Mouse (Mus musculus): ENCODE data around the gene Ccdc174.
A peak's percentile ranks its signal among the peaks of the same experiment; 100 is the strongest.
"Not testable (repeated sequence)": the region's sequence is repeated elsewhere in the genome, so short reads cannot be mapped to it uniquely, and the experiment has no call there.

Ccdc174 gene

DNA sequence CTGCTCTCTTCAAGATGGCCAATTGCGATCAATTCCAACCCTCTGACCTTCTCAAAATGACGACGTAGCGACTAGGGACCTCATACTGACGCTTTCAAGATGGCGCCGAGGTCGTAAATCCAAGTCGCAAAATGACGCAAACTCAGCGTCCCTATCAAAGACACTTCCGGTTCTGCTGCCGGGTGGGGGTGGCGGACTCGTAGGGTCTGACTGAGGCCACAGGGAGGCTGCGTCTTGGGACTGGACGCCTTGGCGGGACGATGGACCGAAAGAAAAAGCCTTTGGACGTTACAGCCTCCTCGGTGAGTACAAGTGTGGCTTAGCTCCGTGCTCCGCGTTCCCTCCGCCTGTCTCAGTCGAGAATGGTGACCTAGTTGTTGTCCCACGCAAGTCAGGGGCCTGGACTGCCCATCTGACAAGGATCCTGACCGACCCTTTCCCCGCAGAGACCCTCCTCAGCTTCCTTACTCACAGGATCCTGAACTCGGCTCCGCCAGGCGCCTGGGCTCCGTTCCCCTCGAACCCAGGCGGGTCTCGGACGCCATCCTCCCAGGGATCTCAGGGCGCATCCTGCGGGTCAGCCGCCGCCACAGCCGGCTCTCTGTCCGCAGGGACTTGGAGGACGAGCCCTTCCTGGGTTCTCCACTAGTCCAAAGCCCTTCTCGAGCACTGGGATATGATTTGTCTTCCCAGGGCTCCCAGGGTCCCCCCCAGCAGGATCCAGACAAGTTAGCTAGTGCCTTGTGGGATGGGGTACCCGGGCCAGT is at the start of gene Ccdc174:
TSS of gene Ccdc174 (plus strand) at position 169 of the 767 bp plus-strand sequence.
- peak; percentile 99 for DNase-seq

DNA sequence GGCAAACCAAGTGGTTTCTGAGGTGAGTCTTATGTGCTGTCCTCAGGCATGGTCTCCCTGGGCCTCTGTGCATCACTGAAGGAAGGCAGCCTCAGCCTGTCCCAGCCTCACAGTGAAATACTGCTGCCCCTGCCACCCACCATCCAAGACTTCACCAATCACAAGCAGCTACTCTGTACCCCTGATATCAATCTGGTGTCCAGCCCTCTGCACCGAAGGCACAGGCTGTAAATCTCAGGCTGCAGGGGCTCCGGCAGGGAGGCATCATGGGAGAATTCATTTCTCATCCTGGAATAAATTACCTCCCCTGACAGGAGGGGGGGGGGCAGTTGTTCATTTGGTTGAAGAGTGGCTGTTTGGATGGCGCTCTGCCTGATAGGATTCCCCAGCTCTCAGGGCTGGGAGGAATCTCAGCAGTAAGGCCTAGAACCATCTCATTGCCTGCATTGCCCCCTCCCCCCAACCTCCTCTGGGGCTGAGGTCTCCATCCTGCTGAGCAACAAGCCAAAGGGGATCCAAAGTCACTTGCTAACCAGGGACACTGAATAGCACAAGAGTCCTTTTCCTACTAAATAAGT is 44.9 kb upstream of the Ccdc174 start:
- peak; percentile 43 for DNase-seq

DNA sequence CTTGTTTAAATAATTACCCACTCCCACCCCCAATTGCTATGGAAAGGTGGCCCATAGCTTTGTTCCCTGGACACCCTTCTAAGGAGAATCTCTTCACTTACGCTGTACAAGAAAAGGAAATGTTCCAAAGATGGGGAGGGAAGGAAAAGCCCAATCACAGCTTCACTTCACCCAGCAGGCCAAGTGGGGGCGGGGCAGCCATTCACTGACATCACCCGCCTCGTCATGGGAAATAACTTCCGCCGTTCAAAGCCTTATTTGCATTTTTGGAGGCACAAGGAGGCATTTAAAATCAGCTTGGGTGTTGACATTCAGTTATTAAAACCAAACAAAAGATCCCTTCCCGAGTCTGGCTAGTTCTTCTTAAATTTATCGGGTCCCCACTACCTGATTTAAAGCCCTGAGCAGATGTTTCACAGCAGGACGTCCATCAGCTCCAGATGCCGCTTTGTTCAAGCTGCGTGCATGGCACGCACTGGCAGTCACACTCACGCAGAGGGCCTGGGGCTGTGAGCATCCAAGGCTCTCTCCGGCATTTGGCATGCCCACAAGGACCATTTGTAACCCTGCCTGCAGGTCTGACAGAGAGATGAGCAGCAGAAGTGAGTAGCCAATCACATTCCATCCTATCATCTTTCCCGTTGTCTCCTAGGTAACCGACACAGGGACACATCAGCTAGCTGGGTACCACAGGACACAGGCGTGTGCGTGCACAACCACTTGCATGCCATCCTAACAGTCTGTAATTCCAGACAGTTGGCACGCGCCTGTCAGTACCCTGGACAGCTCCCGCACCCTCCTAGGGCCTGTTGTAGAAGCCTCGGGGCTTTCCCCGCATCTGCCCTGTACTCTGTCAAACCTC is 38.6 kb upstream of the Ccdc174 start:
- DNase-seq, result peak; percentile 86

DNA sequence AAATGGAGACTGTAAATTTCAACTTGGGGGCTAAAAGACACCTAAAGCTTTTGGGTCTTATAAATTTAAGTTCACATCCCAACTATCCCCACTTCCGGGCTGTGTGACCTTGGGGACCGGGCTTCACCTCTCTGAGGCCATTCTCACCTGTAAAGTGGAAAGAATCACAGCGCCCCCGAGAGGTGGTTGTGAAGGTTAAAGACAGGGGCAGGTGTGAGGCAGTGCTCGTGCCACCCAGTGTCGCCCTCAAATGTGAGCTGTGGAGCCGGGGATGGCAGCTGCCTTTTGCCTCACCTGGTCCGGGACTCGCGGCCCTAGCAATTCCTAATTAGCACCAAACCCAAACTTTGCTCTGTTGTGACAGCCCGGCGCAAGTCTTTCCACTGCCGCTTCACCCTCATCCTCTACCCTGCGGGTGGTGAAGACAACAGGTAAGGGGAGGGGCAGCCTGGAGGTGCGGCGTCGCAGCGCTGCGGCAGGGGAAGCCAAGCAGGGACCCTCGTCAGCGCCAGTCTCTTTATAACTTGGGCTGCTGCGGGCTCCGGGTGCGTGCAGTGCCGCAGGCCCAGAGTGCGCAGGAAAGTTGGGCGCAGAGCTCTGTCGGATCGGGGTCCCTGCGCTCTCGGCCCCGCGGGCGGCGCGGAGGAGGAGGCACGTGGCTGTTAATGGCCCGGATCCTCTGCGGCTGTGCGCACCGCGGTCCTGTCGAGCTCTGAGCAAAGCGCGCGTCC is 34.8 kb upstream of the Ccdc174 start:
- peak; percentile 44 for DNase-seq

DNA sequence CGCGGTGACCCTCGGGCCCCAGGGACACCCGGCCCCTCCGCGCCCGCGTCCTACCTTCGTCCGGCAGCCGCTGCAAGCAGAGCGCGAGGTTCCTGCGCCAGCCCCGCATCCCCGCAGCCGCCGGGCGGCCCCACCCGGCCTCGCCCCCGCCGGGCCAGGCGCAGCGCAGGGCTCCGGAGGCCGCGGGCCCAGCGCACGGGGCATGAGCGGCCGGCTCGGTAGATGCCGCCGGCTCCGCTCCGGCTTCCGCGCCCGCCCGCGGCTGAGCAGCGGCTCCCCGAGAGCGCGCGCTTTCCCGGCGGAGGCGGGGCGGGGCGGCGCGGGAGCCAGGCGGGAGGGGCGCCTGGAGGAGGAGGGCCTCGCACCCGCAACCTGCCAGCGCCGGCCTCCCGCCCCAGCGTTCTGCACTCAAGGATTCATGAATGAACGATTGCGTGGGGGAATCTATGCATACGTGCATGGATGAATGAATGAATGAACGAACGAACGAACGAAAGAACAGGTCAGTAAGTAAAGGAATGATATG is 34.2 kb upstream of the Ccdc174 start:
- DNase-seq, result peak; percentile 50

DNA sequence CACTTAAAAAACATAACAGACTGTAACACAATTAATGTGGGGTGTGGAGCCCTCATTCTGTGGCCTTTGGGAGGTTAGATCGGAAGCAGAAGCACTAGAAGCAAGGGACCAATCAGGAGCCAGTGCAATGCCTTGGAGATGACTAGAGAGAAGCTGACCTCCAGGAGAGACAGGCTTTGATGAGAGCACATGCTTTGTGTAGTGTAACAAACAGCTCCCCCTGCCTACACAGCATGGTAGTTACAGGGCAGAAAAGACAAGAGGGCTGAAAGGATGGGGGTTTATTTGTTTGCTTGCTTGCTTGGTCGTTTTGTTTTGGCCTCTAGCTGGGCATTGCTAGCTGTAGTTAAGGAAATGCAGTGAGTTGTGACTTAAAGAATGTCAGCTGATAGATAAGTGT is 25.3 kb upstream of the Ccdc174 start:
- peak; percentile 74 for DNase-seq

DNA sequence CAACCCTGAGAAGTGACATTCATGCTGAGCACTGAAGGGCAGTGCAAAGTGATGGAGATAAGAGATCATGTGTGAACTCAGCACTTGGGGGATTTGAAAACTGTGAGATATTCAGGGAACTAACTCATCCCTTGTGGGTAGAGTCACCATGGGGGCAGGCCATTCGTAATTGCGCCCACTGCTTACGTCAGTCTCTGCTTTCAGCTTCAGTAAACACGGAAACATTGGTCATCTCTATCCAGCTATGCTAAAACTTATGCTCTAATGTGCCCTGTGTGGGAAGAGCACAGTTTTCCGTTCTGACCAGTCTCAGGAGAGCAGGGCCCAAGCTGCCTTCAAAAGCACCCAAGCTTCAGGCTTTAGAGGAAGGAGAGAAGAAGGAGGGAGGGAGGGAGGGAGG is 19.5 kb upstream of the Ccdc174 start:
- no peak for DNase-seq

DNA sequence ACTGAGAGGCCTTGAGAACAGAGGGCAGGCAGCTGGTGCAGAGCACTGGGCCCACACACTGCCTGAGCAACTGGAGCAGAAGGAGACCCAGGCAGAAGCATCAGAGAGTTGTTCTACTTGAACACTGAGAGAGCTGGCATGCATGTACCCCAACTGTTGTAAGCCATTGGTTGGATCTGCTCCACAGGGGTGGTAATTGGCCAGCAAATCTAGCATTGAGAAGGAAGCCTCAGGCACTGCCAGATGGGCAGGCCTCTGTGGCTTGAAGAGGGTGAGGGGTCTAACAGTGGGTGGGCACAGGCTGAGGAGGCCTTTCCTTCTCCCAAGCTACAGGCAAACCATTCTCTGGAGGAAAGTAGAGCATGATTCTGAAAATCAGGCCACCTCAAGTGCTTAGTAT is 15.0 kb upstream of the Ccdc174 start:
- no peak for DNase-seq

DNA sequence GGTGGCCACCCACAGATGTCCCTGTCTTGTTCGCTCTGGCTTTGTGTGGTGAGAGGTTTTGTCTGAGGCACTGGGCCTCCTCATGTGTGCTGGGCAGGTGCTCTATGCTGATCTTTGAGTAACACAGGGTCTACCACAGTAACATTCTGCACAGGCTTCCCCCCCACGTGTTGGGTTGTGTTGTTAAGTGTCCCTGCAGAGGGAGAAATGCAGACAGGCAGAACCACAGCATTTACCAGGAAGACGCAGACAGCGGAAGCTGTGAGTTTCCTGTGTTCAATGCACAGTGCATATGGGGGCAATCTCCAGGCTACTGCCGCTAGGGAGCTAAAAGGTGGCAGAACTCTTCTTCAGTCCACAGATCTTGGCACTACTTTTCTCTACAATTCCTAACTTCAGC is 13.3 kb upstream of the Ccdc174 start:
- no peak for DNase-seq

DNA sequence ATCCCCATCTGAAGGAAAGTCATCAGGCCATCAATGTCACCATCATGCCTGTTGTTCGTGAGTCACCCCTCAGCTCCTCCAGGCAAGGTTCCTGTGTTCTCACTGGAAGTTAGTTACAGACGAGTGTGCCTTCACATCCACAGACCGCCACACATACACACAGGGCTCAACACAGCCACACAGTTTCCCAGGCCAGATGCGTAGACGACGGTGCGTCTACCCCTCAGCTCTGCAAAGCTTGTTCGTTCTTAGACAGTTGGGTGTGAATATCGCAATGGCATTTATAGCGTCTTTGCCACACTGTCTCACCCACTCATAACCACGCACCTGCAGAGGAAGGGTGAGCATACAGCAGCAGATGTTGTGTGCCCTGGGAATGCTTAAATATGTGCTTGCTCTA is 12.3 kb upstream of the Ccdc174 start:
- no peak for DNase-seq

DNA sequence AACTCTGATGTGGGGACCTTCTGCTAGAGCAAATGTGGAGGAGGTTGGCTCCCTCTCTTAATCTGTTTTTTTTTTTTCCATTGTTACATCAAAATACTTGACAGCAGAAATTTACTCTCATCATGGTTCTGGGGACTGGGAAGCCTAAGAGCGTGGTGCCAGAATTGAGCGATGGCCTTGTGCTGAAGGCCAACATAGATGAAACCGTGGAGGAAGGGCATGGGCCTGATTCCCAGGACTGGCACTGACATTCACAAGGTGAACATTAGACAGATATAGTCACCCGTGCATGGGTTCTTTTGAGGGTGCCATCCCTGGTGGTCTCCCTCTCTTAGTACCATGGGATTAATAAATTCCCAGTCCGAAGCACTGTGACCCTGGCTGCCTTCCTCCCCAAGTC is 9.8 kb upstream of the Ccdc174 start:
- DNase-seq, result no peak

DNA sequence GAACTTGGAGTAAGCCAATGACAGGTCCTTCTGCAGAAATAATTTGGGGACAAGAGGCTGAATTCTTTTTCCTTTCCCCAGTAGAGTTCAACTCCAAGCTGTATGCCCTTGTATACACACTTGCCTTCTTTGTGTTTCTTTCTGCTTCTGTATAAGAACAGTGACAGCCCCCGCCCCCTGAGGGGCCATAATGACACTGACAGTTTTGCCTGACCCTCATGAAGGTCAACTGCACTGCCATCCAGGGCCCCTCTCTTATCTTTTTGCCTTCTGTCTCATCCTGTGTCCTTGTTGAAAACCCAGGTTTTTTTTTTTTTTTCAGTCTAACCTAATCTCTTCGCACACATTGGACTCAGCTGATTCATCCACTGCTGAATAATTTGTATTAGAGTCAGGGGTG is 5.1 kb upstream of the Ccdc174 start:
- no peak for DNase-seq

DNA sequence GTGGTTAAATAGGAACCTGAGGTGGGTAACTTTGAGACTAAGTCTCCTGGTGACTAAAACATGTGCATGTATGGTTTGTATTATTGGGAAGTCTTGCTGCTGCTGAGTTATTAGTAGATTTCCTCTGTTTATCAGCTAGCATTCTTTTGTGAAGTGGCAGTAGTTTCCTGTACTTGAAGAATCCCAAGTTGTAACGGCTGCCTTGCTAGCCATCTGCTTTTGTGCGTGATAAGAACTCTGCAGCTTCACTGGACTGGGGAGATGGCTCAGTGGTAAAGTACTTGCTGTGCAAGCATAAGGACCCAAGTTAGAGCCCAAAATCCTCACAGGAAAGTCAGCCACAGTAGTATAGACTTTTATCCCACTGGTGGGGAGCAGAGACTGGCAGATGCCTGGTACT is 6.0 kb downstream of the Ccdc174 start:
- DNase-seq, result no peak

DNA sequence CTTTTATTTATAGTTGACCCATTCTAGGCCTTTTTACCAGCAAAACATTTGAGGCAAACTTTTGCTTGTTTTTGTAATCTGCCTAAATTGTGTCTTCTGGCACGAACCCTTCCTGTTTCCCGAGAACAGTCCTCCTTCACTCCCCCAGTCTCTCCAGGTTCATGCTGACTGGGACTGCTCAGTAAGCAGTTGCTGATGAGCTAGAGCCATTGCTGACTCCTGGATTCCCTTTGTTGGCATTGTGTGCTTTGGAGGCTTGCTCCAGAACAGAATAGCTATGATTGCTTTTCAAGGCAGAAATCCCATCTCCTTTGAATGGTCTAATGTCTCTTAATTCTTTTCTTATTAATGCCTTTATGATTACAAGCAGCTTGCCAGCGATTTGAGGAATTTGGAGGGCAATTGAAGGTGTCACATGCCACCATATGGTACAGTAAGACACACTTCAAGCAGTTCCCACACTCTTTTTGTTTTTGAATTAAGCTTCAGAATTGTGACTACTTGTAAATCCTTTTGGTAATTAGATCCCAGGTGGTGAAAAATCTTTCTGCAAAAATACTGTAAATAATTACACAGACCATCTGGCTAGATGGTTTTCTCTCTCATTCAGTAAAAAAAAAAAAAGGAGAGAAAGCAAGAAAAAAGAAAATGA is 11.5 kb downstream of the Ccdc174 start:
- DNase-seq, result no peak

DNA sequence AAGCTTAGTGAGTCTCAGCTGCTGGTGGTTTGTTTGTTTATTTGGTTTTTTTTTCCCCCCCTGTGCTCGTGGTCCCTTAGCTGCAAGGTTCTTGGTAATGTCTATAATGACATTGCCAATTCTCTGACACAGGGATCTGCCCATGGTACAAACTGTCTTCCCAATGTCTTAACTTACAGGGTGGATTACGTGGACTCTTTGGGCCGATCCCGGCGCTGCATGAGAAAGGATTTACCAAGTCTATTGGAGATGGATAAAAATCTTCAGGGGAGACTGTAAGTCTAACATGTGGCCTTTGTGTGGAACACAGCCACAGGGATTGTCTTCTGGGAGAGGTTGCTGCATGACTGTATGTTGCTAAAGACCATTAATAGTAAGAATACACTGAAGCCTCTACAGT is 12.8 kb downstream of the Ccdc174 start:
- no peak for DNase-seq

DNA sequence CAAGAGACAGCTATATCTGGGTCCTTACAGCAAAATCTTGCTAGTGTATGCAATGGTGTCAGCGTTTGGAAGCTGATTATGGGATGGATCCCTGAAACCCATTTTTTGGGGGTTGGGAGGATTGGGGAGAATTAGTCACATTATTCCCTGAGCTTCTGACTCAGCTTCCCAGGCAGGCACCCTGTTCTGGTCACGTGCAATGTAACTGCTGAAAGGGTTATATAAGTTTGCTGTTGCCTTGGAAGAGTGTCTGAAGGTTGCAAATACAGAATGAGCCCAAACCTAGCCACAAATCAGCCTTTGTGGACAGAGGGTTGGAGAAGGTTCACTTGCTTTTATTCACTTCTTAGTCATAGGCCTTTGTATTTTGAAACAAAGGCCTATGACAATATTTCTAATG is 13.9 kb downstream of the Ccdc174 start:
- DNase-seq, result no peak

DNA sequence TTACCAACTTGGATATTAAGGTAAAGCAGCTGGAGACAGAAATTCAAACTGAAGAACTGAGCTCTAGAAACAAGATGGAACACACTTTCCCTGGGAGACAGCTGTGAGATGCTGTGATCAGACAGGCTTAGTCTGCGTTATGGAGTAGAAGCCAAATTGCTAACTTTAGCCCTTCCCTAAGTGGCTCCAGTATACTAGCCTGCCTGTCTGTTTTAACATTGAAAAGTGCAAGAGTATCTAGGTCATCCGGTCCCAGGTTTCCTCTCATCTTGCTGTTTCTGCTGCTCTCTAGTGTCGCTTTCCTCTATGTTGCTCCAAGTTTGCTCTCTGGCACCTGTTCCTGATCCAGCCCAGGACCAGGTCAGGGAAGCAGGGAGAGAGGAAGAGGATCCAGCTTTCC is 18.9 kb downstream of the Ccdc174 start:
- no peak for DNase-seq

DNA sequence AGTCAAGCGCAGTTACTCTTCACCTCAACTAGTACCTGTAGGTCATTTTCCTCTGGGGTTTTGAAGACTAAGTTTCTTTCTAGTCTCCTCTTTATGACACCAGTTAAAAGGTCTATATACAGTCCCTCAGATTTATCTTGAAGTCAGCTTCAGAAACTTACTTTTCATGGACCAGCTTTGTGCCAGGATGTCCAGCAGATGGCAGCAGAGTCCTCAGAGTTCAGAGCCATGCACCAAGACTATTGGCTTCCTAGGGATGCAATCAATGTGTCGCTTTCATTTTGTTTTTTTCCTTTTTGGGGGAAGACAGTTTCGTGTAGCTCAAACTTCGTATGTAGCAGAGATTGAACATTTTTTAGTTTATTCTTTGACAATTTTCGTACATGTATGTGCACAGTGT is 23.7 kb downstream of the Ccdc174 start:
- peak; percentile 84 for DNase-seq

DNA sequence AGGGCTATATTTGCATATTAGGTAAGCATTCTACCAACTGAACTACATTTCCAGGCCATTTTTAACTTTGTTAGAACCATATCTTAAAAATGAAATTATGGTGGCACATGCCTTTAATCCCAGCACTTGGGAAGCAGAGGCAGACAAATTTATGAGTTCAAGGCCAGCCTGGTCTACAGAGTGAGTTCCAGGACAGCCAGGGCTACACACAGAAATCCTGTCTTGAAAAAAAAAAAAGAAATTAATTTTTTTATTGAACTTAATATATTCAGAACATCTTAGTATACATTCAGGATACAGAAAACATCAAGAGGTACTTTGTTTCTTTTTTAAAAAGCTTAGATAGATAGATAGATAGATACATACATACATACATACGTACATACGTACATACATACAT is 24.7 kb downstream of the Ccdc174 start, which contains the start of gene 4930590J08Rik:
TSS of gene 4930590J08Rik (plus strand) at position 301 of the 400 bp plus-strand sequence.
- not testable (repeated sequence) for DNase-seq

DNA sequence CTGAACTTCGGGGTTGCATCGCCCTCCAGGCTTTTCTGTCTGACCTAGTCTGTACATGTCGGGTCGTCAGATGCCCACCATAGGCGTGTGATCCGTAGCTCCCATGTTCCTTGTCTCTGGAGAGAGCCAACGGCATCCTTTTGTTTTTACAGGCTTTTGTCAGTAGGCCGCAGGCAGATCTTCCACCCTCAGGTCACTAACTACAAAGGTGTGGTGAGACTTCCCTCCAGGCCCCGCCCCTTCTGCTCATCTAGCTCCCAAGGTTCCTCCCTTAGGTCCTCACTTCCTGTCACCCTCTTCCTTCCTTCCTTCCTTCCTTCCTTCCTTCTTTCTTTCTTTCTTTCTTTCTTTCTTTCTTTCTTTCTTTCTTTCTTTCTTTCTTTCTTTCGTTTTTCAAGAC is 36.2 kb downstream of the Ccdc174 start:
- DNase-seq, result no peak

DNA sequence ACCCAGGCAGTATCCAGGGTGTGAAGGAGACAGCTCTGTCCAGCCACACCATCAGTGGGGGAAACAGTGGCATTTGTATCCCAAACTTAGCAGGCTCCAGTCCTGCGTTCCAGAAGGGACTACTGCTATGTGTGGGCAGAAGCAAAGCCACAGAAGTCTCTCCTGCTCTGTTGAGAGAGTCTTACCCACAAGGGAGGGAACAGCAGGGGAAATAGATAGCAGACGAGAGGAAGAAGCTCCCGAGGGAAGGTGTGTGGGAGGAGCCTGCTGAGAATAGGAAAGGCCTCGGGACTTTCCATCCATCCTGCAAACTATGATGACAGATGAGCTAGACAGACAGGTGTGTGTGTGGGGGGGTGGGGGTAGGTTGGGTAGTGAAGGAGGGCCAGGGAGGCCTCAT is 39.4 kb downstream of the Ccdc174 start:
- no peak for DNase-seq

DNA sequence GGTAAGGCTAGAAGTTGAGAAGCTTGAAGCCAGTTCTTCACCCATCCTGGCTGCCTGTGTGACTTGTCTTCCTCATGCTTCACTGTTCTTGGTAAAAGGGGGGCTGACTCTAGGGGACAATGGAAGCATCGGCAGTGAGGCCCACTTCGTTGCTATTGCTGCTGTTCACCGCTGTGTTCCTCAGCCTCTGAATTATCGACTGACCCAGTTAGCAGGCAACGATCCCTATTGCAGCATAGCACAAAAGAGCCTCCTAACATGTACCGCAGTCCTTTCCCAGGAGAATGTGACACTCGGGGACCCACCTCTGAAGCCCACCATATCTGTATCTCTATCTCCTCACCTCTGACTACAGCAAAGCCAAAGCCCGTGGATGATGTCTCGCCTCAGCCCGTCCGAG is 39.9 kb downstream of the Ccdc174 start:
- no peak for DNase-seq

Measured in embryo, embryonic 11 days (tissue).